Mouse (Mus musculus) left cerebral cortex, adult 9 months (tissue): ENCODE measurements around the gene Dse.
"Not testable (repeated sequence)": the region's sequence is repeated elsewhere in the genome, so short reads cannot be mapped to it uniquely, and the experiment has no call there.

Experiments
- DNase-seq, 2 experiments: peaks; one replicate each; pipeline ENCODE4 v3.0.0; 2022; ENCODE audit warnings: low spot score in 2 of 2

Dse gene

DNA sequence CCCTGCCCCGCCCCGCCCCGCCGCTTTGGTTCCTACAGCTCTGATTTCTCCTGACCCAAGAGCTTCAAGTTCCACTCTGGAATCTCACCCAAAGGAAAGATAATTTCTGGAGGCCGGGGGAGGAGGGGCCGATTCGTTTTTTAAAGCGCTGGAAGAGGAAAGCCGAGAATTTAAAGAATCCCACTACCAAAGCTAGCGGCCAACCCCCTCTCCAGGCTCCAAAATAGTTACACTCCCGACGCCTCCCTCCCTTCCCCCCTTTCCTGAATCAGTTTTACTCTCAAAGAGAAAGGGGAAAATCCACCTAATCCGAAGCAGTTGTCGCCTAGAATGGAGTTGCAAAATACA, at the start of gene Dse:
TSS of gene Dse (minus strand) at position 213 of the 348 bp plus-strand sequence.
- no peak for DNase-seq

DNA sequence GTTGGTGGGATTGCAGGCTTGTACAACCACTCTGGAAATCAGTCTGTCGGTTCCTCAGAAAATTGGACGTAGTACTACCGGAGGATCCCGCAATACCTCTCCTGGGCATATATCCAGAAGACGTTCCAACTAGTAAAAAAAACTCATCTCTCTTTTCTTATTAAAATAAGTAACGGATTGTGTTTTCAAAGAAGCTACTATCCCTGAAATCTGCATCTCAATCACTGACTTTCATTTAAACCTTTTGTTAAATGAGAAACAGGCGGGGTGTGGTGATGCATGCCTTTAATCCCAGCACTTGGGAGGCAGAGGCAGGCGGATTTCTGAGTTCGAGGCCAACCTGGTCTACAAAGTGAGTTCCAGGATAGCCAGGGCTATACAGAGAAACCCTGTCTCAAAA, 45.3 kb upstream of the Dse start:
- not testable (repeated sequence) for DNase-seq

DNA sequence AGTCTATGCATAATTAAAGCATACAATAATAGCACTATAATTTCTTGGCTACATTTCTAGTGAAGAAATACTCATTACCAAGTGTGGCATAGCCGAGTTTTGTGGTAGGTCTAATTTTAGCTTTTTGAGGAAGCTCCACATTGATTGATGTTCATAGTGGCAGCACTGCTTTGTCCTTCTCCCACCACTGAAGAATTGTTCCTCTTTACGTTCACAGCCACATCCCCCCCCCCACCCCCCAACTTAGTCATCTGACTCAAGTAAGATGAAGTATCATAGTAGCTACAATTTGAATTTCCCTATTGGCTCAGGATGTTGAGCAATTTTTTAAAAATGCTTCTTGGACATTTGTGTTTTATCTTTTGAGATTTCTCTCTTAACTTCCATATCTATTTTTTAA, 42.1 kb upstream of the Dse start:
- no peak for DNase-seq

DNA sequence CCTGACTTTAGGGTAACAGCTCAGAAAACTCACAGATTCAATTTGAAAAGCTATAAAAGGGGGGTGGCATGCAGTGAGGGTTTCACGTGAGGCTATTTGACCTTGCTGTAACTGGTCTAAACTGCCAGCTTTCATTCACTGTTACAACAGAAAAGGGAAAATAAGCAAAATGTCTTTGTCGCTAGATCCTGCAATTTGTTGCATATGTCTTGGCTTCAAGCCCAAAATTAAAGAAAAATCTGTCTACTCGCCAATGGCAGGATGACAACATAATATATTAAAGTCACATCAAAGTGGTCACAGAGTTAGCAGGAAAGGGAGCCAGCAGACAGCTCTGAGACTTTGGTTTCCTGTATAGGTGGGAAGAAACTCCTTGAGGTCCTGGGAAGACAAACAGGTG, 40.2 kb upstream of the Dse start:
- DNase-seq: no peak

DNA sequence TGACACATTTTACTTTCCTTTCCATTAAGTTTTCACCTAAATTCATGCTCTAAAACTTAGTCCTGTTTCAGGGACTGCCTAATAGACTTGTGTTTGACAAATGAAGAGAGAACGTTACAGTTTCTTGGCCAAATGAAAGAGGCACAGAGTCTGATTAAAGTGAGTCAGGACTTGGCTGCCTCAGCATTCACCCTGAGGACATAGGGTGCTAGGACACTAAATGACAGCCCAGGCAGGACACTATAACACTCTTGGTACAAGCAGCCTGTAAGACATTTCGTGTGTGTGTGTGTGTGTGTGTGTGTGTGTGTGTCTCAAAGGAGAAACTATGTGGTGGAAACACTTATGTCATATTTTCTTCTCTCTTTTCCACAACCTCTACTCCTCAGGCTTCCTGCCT, 38.6 kb upstream of the Dse start:
- DNase-seq: no peak

DNA sequence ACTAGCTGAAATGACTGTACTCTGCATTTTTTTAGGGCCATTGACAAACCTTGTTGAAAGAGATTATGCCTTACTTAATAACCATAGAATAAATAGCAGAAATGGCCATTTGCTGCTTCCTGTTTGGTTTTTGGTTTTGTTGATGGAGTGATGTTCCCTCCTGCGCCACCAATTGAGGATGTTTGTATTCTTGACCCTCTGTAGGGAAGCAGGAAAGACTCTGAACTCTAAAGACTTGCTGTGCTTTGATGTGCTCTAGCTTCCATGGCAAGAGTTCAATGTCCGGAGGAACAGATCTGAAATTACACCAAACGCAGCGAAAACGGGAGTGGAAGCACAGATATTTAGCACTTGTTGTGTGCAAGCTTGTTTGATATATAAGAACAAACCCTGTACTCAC, 37.2 kb upstream of the Dse start:
- no peak for DNase-seq

DNA sequence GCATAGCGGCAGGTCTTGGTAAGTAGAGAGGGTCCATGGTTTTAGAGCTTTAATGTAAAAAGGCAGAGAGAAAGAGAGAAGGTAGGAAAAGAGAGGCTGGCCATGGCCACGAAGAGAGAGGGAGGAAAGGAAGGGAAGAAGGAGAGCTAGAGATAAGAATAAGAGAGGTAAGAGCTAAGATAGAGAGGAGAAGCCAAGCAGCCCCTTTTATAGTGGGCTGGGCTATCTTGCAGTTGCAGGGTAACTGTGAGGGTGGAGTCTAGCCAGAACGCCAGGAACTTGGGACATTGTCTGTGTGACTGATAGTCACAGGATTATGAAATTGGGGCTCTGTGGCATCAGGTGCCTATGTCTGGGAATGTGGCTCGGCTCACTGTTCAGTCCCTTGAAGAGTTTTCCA, 31.0 kb upstream of the Dse start:
- DNase-seq: no peak

DNA sequence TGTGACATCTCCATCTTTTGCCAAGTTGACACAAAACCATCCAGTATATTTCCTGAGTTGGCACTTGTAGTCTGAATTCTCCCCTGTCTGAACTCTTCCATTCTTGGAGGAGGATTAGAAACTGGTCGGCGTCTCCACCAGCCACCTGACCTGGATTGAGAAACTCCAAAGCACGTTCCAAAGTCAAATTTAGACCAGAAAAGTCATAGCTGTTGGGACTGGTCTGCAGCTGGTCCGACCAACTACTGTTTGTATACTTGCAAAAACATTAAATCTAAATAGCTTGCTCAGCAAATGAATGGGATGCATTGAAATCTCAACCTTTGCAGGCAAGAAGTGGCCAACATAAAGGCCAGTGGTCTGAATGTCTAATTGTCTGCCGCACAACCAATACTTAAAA, 29.1 kb upstream of the Dse start:
- no peak for DNase-seq

DNA sequence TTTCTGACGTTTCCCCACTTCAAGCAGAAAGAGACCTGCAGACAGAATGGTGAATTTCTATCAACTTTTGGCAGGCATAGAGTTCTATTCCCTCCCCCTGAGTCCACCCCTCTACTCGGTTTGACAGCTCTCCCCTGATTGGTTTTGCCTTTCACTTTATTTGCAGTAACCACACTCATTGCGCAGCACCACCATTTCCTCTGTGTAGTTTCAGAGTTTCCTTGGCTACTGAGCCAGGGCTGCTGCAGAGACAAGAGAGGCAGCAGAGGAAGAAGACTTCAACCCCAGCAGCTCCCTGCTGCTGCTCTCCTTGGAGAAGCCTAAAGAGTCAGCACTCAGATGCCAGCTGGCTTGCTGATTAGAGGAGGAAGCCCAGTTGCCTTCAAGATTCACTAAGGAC, 27.9 kb upstream of the Dse start:
- no peak for DNase-seq

DNA sequence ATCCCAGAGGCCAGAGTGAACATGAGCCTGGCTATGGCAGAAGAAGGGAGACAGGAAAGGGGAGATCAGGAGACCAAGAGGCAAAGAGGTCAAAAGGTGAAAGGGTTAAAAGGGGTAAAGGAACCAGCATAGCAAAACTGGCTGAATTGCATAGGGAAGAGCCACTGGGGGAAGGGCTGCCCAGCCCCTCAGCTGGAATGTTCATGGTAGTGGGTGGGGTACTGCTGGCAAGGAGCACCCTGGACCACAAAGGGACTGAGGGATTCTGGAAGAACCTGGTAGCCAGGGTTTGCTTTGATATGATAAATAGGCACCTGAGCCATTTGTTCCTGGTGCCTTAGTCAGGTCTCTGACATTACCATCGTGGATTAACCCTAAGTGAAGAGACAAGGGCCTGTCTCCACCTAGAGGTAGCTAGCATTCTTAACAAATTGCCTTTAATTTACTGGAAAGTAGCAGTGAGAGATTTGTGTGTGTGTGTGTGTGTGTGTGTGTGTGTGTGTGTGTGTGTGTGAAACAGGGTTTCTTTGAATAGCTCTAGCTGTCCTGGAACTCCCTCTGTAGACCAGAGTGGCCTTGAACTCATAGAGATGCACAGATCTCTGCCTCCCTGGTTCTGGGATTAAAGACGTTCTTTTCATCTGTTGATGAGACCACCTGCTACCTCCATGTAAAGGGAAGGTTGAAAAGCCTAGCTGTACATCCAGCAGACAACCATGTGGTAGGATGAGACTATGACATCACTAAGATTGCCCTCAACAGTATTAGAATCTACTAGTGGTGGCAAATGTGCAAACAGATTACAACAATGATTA, 26.6 kb upstream of the Dse start:
- DNase-seq: no peak

DNA sequence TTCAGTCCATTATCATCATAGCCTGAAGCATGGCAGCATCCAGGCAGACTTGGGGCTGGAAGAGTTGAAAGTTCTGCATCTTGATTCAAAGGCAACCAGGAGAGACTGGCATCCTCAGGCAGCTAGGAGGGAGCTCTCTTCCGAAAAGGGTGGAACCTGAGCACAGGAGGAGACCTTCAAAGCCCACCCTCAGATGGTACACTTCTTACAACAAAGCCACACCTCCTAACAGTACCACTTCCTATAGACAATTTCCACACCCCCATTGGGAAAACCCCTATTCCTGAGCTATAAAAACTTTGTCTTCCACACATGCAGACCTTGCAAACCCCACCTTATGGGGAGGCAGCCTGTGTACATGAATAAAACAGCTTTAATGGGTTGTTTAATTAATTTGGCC, 25.9 kb upstream of the Dse start:
- DNase-seq: no peak

DNA sequence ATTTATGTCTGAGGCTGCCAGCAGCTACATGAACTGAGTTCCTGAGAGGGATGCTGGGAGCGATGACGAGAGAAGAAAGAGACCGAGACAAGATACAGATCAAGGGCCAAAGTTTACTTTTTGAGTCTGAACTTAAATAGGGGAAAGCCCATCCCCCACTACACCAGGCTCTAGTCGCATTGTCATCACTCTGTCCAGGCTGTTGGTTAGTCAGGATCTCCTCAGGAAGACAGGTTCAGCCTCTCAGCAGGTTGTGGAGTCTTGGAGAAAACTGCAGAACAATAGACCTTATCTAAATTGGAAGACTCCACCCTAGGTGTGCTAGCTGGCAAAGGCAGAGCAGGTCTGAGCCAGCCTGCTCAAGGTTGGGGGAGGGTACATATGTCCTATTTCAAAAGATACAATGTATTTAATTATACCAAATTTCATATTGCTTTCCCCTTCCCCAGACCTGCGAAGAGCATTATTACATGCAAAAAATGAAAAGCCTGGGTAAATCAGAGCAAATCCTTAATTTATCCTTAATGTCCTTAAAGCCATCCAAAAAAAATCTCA, 22.7 kb upstream of the Dse start:
- DNase-seq: no peak

DNA sequence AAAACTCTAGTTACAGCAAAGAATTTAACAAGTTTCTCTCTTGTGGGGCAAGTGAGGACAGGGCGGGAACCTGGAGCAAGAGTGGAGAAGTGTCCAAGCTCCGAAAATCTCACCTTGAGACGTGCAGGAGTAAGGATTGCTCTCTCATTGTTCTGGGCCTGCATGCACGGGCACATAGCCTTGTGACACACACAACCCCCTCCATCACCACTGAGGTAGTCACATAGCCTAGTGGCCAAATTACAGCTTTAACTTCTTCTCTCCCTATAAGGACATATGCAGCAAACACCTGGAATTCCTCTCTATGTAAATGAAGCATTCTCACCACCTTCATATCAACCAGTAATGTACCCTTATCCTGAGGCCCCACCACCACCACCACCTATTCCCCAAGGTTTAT, 22.0 kb upstream of the Dse start:
- DNase-seq: no peak

DNA sequence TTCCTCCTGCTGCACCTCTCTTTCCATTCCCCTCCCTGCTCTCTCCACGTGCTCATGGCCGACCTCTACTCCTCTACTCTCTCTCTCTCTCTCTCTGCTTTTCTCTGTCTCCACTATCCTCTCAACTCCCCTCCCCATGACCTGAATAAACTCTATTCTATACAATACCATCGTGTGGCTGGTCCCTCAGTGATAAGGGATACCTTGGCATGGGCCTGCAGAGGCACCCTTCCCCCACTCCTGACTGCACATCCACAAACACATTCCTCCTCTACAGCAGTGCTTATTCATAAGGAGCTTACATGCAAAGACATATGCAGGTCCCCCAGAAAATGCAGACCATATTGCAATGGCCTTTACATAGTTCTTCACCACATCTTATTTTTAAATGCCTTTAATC, 16.1 kb upstream of the Dse start:
- no peak for DNase-seq

DNA sequence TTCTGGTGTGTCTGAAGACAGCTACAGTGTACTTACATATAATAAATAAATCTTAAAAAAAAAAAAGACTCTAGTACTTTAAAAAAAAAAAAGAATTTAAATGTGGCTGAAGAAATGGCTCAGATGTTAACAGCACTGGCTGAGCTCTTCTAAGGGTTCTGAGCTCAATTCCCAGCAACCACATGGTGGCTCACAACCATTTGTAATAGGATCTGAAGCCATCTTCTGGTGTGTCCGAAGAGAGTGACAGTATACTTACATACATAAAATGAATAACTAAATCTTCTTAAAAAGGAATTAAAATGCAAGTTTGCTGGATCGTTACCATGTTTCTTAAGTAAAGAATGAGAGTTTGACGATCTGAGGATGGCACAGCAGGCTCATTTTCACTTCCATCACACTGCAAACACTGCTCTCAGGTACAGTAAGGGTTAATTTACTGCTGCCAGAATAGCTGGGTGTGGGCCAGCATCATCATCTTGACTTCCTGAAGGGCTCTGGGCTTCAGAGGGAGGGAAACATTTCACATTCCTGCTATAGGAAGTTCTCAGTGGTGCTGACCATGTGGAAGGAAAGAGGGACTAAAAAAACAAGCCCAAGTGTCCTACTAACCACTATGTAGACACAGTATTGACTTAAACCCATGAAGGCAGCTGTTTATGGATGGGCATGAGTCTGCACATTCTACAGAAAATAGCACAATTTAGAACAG, 14.6 kb upstream of the Dse start:
- no peak for DNase-seq

DNA sequence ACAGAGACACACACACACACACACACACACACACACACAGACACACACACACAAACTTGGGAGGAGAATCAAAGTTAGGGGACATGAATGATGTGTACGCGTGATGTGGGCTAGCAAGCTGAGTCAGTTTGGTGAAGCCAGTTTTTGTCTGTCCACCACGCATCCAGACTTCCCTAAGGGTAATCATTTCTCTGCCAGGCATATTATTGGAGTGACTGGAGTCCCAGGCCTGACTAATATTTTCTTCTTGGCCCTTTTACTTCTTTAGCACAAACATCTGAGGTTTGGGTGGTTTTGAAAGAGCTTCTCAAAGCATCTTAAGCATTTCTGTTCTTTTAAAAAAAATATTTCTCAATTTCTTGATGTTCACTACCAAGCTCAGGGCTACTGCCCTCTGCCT, 10.7 kb upstream of the Dse start:
- DNase-seq: no peak

DNA sequence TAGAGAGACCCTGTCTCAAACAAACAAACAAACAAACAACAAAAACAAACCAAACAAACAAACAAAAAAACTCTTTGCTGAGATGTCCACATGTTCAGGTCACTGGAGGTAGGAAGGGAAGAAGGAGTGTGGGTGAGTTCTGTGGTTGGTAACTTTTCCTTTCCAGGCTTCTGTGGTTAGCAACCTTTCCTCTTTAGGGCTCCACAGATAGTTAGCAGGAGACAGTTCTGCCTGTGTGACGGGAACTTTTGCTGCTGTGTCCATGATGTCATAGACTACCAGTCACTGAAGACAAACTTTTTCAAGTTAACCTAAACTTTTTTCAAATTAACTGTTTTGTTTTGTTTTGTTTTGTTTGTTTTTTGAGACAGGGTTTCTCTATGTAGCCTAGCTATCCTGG, 8.2 kb upstream of the Dse start:
- no peak for DNase-seq

DNA sequence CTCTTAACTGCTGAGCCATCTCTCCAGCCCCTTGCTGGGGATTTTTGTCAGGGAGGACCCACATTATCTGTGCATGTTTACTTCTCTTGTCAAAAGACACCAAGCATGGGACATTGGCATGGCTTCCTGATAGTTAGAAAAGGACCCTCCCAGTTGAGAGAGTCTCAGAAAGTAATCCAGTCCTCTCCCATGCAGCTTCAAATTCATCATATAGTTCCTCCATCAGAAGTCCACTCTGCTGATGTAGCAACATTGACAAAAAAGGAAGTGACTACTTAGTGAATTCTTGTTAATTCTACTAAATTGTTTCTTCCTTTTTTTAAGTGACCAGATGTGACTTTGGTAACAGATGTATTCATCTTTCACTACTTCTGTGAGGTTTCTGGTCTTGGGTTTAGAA, 2.4 kb upstream of the Dse start:
- DNase-seq: no peak

DNA sequence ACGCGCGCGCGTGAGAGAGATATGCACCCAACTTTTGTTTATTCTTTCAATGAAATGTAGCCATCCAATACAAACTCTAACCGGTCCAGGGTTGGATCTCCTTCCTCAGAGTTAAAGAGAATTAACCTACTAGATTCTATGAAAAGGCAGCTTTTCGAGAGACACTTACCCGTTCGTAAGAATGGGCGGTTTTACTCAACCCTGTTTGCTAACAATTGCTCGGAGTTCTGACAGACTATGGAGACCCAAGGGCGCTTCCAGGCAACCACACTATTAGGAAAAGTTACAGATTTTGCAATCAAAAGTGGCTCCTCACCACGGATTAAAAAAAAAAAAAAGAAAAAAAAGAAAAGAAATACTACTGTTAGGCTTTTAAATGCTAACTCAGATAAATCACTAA, 516 bp upstream of the Dse start:
- no peak for DNase-seq

DNA sequence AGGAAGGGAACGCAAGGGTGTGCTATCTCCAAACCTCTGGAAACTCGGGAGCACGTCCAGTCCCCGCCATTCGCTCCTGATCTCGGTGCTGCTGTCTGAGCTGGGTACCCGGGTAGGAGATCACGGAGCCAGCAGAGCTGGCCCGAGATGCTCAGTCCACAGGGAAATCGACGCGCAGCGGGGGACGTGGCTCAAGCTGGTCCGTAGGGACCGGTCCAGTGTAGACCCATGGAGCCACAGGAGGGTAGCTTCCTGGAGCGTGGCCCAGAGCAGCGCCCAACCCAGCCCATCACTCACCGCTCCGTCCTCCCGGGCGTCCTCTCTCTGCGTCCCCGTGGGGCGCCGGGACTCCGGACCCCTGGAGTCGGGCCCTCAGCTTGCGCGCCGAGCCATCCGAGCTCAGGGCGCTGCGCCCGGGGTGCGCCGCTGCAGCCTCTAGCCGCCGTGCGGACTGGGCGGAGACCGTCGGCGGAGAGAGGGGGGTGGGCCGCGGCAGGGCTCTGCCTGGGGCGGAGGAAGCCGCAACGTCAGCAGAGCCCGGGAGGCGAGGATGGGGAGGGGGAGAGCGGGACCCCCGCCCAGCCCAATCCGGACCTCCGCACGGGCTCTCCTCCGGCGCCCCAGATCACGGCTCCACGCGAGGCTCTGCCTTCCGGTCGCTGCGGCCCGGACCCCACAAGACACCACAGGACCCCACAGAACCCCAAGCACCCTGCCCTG, 572 bp downstream of the Dse start:
- DNase-seq: peak in 1 of 2 experiments; percentile 29

DNA sequence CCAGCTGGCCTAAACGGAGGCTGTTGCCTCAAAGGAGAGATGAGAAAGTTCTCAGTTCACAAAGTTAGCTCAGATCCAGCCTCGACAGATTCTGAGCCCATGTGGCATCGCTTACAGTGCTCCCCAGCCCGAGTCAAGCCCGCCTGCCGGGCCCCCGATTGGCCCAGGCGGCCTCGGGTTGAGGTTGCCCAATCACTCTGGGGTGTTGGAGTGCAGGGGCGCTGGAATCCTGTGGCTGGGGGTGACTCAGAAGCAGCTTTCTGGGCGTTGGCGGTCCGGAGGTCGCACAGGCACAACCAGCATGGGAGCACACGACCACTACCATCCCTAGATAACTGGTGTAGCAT, 1.1 kb downstream of the Dse start:
- peak in 1 of 2 experiments; percentile 16 for DNase-seq

DNA sequence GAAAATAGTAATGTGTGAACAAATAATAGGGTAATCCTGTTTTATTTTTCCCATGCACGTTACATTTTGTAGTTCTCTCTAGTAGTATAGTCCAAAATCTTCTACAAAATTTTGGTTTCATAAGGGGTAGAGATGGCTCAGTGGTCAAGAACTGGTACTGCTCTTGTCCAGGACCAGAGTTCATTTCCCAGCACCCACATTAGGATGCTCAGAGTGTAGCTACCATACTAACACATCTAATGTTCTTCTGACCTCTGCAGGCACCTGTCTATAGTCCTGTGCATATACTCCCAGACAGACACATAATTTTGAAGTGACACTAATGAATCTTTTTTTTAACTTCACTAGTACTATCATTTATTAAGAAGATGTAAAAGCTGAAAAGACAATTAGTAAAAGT, 1.7 kb downstream of the Dse start:
- no peak for DNase-seq

DNA sequence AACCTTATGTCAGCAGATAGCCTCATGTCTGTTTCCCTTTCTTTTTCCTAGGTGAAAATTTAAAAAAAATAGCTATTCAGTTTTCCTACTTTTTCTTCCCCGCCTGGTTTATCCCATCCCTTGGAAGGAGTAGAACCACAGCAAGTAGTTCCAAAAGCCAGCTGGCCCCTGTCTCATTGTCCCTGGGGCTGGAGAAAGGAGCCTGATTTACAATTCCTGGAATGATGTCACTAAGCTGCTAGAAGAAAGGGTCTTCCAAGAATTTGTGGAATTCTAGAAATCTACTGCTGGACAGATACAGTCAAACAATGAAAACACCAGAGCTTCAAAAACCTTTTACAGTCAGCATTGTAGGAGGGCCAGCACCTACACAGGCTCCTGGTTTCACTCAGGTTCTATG, 6.8 kb downstream of the Dse start:
- DNase-seq: no peak
